Mouse (Mus musculus): ENCODE measurements around the gene Ube2m.
A peak's percentile ranks its signal among the peaks of the same experiment; 100 is the strongest.
"Not testable (repeated sequence)": the region's sequence is repeated elsewhere in the genome, so short reads cannot be mapped to it uniquely, and the experiment has no call there.

Ube2m gene

GRCm38 (mm10) chr7:13037901-13038555 lies at the start of gene Ube2m:
TSS of gene Ube2m (minus strand) at chr7:13038275.
- peak; percentile 99 for DNase-seq

GRCm38 (mm10) chr7:13072293-13072692 lies 34.2 kb upstream of the Ube2m start:
- no peak for DNase-seq

- not testable (repeated sequence) for DNase-seq
Measured at GRCm38 (mm10) chr7:13063399-13063798, 25.3 kb upstream of the Ube2m start.

- no peak for DNase-seq
Measured at GRCm38 (mm10) chr7:13059536-13059935, 21.5 kb upstream of the Ube2m start.

- no peak for DNase-seq
Measured at GRCm38 (mm10) chr7:13056913-13057700, 19.0 kb upstream of the Ube2m start.

- peak; percentile 94 for DNase-seq
Measured at GRCm38 (mm10) chr7:13054287-13055010, 16.4 kb upstream of the Ube2m start, which contains the start of gene Mzf1. TSS of gene Mzf1 (minus strand) at chr7:13054764.

- no peak for DNase-seq
Measured at GRCm38 (mm10) chr7:13053961-13054286, 15.8 kb upstream of the Ube2m start.

GRCm38 (mm10) chr7:13053501-13053900 lies 15.4 kb upstream of the Ube2m start:
- DNase-seq: no peak

GRCm38 (mm10) chr7:13053001-13053400 lies 14.9 kb upstream of the Ube2m start:
- DNase-seq: no peak

- peak; percentile 74 for DNase-seq
Measured at GRCm38 (mm10) chr7:13046084-13046483, 8.0 kb upstream of the Ube2m start.

- no peak for DNase-seq
Measured at GRCm38 (mm10) chr7:13044254-13044625, 6.2 kb upstream of the Ube2m start.

- peak; percentile 37 for DNase-seq
Measured at GRCm38 (mm10) chr7:13043445-13044253, 5.6 kb upstream of the Ube2m start.

GRCm38 (mm10) chr7:13043120-13043444 lies 5.0 kb upstream of the Ube2m start:
- no peak for DNase-seq

- DNase-seq: no peak
Measured at GRCm38 (mm10) chr7:13042511-13042910, 4.4 kb upstream of the Ube2m start.

- DNase-seq: no peak
Measured at GRCm38 (mm10) chr7:13041256-13041655, 3.2 kb upstream of the Ube2m start.

GRCm38 (mm10) chr7:13039181-13039580 lies 1.1 kb upstream of the Ube2m start:
- DNase-seq: no peak

- peak; percentile 43 for DNase-seq
Measured at GRCm38 (mm10) chr7:13038621-13039169, 620 bp upstream of the Ube2m start.

- peak; percentile 56 for DNase-seq
Measured at GRCm38 (mm10) chr7:13037366-13037765, 709 bp downstream of the Ube2m start.

GRCm38 (mm10) chr7:13036806-13037205 lies 1.3 kb downstream of the Ube2m start:
- no peak for DNase-seq

- no peak for DNase-seq
Measured at GRCm38 (mm10) chr7:13035211-13035855, 2.7 kb downstream of the Ube2m start.

GRCm38 (mm10) chr7:13034148-13034977 lies 3.7 kb downstream of the Ube2m start, which contains the start of gene Chmp2a:
TSS of gene Chmp2a (minus strand) at chr7:13034807.
- peak; percentile 98 for DNase-seq
